28 mouse cellular contexts compared by ENCODE assay signal in the genomic region with DNA sequence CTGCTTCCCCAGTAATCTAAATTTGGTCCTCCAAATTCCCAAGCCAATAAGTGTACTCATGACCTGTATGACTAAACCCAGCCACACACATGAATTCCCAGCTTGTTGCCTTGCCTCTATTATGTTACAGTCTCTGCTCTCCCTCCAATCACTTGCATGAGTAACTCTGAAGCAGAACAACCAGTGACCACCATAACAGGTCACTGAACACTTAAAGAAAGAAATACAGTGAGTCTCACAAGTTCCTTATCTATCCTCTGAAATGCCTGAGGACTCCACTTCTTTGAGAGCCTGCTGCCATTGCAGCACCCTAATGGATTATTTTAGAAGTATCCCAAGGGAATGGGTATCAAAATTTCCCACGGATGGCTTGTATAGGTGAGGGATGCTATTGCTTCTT.
A peak's percentile ranks its signal among the peaks of the same experiment; 100 is the strongest.
DNase-seq lines count a peak whose midpoint lies in the region; ATAC-seq and TF ChIP-seq lines count a peak whose summit lies in the region.
"Had no signal": no experiment of that assay in that cellular context is flagged by ENCODE, and none has a peak within 500 bp of the region (broad histone marks: within the 10 kb centered on the region; RNA-seq: fewer than 3 reads in every experiment).

No protein-coding gene starts in this region.

- WGBS in forebrain, embryonic 12.5 days = 20% methylated on average over 1 of the region's 1 CpGs
- 10% methylated on average over 1 of the region's 1 CpGs for WGBS in forebrain, embryonic 16.5 days

- TF ChIP-seq CTCF in brain, embryonic 14.5 days (IDR thresholded peaks at IDR 0.05; ENCODE audit: borderline replicate concordance, extremely low read depth, insufficient read depth, insufficient read length) = no peak

- H3K9me3 ChIP-seq in forebrain, embryonic 12.5 days = no peaks in the 10 kb centered on the region
- H3K9me3 ChIP-seq in forebrain, embryonic 16.5 days (ENCODE audit: control insufficient read depth, low read length) = no peaks in the 10 kb centered on the region
- H3K9me3 ChIP-seq: embryonic facial prominence, embryonic 12.5 days; forebrain, embryonic 15.5 days; heart, embryonic 10.5 days; heart, embryonic 13.5 days; hindbrain, embryonic 12.5 days; intestine, embryonic 15.5 days had no signal

- H3K36me3 ChIP-seq in forebrain, embryonic 12.5 days (replicated peaks) = no peaks in the 10 kb centered on the region
- H3K36me3 ChIP-seq in forebrain, embryonic 16.5 days (ENCODE audit: control insufficient read depth, insufficient read depth) = no peaks in the 10 kb centered on the region
- H3K36me3 ChIP-seq: embryonic facial prominence, embryonic 12.5 days; forebrain, embryonic 15.5 days; G1E; heart, embryonic 10.5 days; heart, embryonic 13.5 days; hindbrain, embryonic 12.5 days; intestine, embryonic 15.5 days had no signal

- no peaks in the 10 kb centered on the region; the same call in 1 of the 2 replicates for H3K4me1 ChIP-seq in forebrain, embryonic 12.5 days
- no peaks in the 10 kb centered on the region for H3K4me1 ChIP-seq in forebrain, embryonic 16.5 days (replicated peaks; ENCODE audit: control insufficient read depth, insufficient read depth, low read length)
- H3K4me1 ChIP-seq: embryonic facial prominence, embryonic 12.5 days; forebrain, embryonic 15.5 days; heart, embryonic 10.5 days; heart, embryonic 13.5 days; hindbrain, embryonic 12.5 days; intestine, embryonic 15.5 days had no signal

- no peaks in the 10 kb centered on the region for H3K27me3 ChIP-seq in forebrain, embryonic 12.5 days
- H3K27me3 ChIP-seq in forebrain, embryonic 16.5 days (replicated peaks; ENCODE audit: control insufficient read depth, insufficient read depth, low read length) = no peaks in the 10 kb centered on the region
- H3K27me3 ChIP-seq: CH12.LX; embryonic facial prominence, embryonic 12.5 days; forebrain, embryonic 15.5 days; heart, embryonic 13.5 days; hindbrain, embryonic 12.5 days; intestine, embryonic 15.5 days had no signal

- no peak overlapping the region for H3K4me3 ChIP-seq in forebrain, embryonic 12.5 days (replicated peaks)
- no peak overlapping the region for H3K4me3 ChIP-seq in forebrain, embryonic 16.5 days (replicated peaks; ENCODE audit: low read length)
- H3K4me3 ChIP-seq: embryonic facial prominence, embryonic 12.5 days; erythroblast, embryonic 14.5 days; forebrain, embryonic 15.5 days; heart, adult 2 months; heart, embryonic 10.5 days; heart, embryonic 13.5 days; hindbrain, embryonic 12.5 days; intestine, embryonic 15.5 days had no signal

- peak; percentile 6 for DNase-seq in embryo, embryonic 10.5 days (ENCODE audit: low spot score)
- DNase-seq in embryo, embryonic 9.5 days (ENCODE audit: extremely low spot score) = no peak
- peak; percentile 32 for DNase-seq in brain, embryonic 14.5 days (ENCODE audit: low read depth)
- no peak for DNase-seq in lung, postnatal 14 days
- DNase-seq in heart, postnatal 14 days = no peak
- DNase-seq: adrenal gland, adult 2 months; adrenal gland, postnatal 14 days; B cell, adult 2 months; cerebellum, adult 11-12 months; cerebellum, adult 8-10 months; cerebellum, postnatal 10 days; cerebellum, postnatal 36 days; gastrocnemius, postnatal 10 days; gastrocnemius, postnatal 36 days; heart, adult 2 months; kidney, adult 11 months had no signal

- H3K4me2 ChIP-seq in forebrain, embryonic 12.5 days = no peak overlapping the region
- no peak overlapping the region for H3K4me2 ChIP-seq in forebrain, embryonic 16.5 days (ENCODE audit: low read length)
- H3K4me2 ChIP-seq: embryonic facial prominence, embryonic 12.5 days; forebrain, embryonic 15.5 days; heart, embryonic 13.5 days; hindbrain, embryonic 12.5 days; intestine, embryonic 15.5 days had no signal

- intact Hi-C loops in heart, postnatal 14 days (cut with DNase I) = no loop called here

- no peak overlapping the region for H3K27ac ChIP-seq in forebrain, embryonic 12.5 days
- no peak overlapping the region for H3K27ac ChIP-seq in forebrain, embryonic 16.5 days (ENCODE audit: low read length)
- H3K27ac ChIP-seq: embryonic facial prominence, embryonic 12.5 days; forebrain, embryonic 15.5 days; heart, adult 2 months; heart, embryonic 10.5 days; heart, embryonic 13.5 days; hindbrain, embryonic 12.5 days; intestine, embryonic 15.5 days had no signal

- ATAC-seq in forebrain, embryonic 12.5 days (ENCODE audit: low FRiP score) = peak; percentile 46; the same call in 1 of the 2 replicates
- no peak for ATAC-seq in forebrain, embryonic 16.5 days
- ATAC-seq: forebrain, embryonic 15.5 days; hindbrain, embryonic 16.5 days; intestine, embryonic 15.5 days had no signal

- H3K9ac ChIP-seq in forebrain, embryonic 12.5 days = no peak overlapping the region
- no peak overlapping the region for H3K9ac ChIP-seq in forebrain, embryonic 16.5 days (replicated peaks; ENCODE audit: low read depth, low read length)
- H3K9ac ChIP-seq: embryonic facial prominence, embryonic 12.5 days; forebrain, embryonic 15.5 days; heart, embryonic 13.5 days; hindbrain, embryonic 12.5 days; intestine, embryonic 15.5 days had no signal

- no peak for TF ChIP-seq POLR2A in brain, embryonic 14.5 days (IDR thresholded peaks at IDR 0.05; ENCODE audit: borderline replicate concordance, extremely low read depth, insufficient read depth, insufficient read length, poor library complexity, severe bottlenecking)

Comparison
In these comparisons a context has a peak if more than half of its experiments do, and no peak if none do; other contexts are left out.
1. DNase-seq: peak in embryo, embryonic 10.5 days (single experiment) and brain, embryonic 14.5 days (single experiment); none in embryo, embryonic 9.5 days (single experiment), lung, postnatal 14 days (single experiment) and heart, postnatal 14 days (0 of 2).